Mouse (Mus musculus) c-Kit-positive CD71-positive TER-119-negative erythroid progenitor cells, embryonic 14.5 days (primary cell): ENCODE data around the gene Porcn.
A peak's percentile ranks its signal among the peaks of the same experiment; 100 is the strongest.

Source experiments
- DNase-seq: peaks from one replicate; pipeline ENCODE4 v3.0.0-alpha.2; 2013; ENCODE audit warnings: low read depth

Porcn gene

DNA sequence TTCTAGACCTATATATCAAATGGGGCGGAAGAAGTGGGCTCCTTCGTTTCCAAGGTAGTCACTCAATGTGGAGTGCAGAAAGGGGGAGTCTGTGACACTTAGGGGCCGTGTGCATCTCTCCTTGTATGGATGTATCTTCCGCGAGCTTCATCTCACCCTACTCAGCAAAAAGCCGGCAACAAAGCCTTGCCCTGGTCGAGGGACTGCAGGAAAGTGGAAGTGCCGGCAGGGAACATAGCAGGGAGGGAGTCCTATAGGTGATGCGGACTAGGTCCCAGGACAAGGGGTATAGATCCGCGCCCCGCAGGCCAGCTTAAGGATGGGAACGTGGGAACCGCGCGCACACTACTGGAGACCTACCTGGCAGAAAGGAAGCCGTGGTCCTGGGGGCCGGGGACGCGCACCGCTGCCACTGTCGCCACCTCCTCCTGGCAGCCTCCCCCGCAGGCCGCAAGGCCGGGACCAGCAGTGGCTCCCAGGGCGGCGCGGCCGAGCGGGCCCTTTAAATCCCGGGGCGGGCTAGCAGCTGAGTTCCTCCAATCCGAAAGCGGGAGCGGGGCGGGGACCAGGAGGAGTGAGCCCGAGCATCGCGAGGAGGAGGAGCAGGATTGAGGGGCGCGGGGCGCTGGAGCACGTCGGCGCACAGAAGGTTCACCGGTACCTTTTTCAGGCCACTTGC lies at the start of gene Porcn:
Gene Porcn, minus strand, starts transcription at position 511 of the 679 bp plus-strand sequence.
- DNase-seq: peak; percentile 57

DNA sequence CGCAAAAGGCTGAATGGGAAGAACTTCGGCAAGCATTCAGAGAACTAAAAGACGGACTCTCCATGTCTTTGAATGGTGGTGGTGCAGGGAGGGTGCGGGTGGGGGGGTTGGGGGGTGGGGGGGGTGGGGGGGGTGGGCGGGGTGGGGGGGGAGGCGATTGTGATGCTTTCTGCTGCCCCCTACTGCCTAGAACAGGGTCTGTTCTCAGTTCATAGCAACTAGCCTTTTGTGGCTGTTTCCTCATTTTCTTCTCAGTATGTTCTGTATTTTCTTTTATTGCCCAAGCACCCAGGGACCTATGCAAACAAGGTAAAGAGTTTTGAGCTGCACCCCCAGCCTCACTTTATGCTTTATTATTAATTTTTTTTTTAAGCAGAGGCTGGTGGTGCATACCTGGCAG lies 49.5 kb upstream of the Porcn start:
- no peak for DNase-seq

DNA sequence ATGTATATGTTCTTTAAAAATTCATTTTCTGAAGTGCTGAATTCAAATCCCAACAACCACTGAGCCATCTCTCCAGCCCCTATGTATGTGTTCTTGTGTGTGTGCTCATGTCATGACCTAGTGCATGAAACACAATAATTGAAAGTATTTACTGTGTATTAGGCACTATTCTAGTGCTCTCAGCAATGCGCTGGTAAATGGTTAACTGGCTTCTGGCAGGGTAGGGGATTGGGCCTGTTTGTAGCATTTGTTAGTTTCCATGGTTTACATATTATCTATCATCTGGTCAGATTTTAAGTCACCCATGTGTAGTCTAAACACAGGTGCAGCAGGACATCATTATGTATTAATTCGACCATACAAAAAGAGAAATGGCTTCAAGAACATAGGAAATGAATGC lies 47.4 kb upstream of the Porcn start:
- DNase-seq: no peak

DNA sequence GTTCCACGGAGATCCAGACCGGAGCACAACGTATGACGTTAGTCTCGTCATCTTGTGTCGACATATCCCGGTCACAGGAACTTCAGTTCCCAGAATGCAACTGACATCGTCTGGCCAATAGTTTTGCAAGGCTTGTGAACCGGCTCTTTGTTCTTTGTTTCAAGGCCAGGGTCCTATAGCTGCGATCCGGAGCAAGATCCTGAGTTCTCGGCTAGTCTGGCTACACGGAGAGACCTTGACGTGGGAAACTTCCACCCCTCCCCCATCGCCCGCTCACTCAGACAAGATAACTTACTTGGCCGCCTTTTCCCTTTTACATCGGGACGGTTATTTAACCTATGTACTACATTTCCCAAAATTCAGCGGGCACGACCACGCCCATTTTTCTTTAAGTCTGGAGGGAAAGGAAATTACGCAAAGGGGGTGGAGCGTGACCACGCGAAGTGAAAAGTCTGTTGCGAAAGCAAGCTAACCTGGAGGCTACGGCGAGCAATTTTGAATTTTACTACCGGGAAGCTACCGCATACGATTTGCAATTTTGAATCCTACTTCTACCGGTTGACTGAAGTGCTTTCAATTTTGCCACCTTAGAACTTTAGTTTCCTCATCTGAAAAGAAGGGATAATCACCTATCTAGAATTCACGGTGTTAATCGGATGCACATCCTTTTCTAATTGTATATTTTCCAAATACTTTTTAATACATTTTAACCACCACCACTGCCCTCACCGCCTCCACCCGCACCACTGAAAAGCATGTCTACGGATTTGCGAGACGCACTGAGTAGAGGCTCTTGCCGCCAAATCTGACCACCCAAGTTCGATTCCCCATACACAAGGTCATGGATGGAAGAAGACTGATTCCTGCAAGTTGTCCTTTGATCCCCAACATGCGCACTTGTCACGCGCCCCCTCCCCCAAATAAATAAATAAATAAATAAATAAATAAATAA lies 46.3 kb upstream of the Porcn start, which contains the start of gene Ftsj1:
Gene Ftsj1, minus strand, starts transcription at position 73 of the 952 bp plus-strand sequence.
- peak; percentile 87 for DNase-seq

DNA sequence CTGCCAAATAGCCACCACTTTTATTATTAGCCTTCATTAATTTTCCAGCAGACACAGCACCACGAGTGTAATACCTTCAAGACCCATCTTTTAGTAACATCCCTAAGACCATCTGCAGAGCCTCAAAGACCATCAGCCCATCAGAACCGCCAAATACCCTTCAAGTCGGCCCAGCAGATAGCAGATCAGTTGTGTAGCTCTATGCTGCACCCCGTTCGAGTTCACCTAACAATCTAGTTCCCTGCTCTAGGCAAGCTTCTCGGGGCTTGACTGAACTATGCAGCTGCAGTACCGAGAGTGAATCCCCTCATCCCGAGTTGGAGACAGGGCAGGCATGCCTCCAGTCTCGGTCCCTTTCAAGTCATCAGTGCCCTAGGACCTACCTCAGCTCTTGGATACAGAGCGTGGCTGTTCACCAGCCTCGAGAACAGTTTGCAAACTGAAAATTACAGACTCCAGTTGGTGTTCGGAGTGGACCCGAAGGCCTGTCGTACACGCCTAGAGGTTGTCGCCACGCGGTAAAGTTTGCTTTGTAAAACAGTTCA lies 45.5 kb upstream of the Porcn start:
- no peak for DNase-seq

DNA sequence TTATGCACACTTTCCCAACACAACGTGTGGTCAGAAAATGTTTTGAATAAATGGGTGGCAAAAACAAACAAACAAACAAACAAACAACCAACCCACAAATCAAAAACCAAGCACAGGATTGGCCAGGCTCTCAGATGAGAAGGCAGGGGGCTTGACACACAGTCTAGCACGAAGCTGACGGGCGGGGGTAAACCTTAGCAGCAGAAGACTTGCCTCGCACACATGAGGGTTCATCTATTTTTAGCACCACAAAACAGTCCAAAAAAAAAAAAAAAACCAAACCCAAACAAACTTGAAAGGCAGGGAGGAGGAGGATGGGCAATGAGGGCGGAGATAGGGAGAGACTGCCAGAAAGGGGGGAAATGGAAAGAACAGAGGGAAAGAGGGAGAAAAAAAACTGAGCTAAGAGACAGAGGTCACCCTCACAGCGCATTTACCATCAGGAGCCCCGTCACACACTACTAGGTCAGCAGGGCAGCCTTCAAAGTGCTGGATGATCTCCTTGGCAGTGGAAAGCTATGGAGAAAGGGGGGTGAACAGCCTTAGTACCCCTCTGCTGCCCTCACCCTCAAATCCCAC lies 42.3 kb upstream of the Porcn start:
- no peak for DNase-seq

DNA sequence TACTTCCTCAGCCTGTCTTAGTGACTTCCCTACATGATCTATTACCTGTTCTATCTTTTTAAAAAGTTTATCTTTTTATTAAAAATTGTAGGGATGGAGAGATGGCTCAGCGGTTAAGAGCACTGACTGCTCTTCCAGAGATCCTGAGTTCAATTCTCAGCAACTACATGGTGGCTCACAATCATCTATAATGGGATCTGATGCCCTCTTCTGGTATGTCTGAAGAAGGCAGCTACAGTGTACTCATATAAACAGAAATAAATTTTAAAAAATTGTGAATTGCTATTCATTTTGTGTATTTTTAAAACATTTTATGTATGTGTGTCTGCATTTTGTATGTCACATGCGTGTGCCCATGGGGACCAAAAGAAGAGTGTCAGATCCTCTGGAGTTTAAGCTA lies 41.4 kb upstream of the Porcn start:
- DNase-seq: no peak

DNA sequence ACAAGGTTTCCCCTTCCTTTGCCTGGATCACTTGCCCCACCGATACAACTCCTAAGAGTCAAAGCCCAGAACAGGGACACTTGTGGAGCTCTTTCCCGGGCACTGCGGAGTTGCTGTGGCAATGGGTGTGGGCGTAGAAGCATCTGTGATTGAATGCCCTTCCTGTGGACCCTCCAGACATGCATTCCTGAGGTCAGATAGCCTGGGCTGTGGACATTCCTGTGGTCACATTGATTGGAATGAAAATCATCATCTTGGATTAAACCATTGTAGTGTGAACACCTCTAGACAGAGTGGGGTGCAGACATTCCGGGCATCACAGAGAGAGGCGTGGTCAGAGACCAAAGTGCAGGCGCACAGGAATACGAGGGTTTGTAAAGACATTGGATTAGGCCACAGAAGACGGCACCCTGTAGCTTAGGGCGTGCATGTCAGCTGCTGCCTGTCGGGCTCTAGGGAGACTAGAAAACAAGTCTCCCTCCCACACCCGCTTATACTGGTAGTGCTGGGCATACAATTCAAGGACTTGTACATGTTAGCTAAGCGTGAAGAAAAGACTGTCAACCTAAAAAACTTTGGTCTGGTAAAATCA lies 32.6 kb upstream of the Porcn start:
- DNase-seq: no peak

DNA sequence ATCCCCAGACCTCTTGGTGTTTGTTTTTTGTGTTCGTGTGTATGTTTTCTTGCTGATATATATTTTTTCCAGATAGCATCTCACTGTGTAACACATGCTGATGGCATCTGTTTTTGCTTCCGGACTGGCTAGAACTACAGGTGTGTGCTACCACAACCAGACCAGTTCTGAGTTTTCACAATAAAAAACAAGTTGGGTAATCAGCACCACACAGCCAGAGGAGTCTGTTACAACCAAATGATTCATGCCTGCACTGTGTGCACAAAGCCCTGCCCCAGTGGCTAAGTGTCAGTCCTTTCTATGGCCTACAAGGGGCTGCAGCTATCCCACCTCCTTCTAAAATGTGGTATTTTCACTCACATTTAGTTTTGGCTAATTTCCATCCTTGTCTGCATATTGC lies 30.4 kb upstream of the Porcn start:
- DNase-seq: no peak

DNA sequence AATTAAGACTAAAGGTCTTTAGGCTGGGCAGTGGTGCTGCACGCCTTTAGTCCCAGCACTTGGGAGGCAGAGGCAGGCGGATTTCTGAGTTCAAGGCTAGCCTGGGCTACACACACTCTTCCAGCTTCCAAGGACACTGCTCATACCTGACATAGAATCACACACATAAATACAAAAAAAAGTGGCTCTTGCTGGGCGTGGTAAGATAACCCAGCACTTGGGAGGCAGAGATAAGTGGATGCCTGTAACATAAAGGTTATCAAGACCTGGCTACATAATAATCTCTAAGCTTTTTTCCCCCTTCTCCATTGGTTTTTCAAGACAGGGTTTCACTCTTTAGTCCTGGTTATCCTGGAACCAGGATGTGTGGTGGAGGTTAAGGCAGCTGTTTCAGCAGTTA lies 27.3 kb upstream of the Porcn start:
- no peak for DNase-seq

DNA sequence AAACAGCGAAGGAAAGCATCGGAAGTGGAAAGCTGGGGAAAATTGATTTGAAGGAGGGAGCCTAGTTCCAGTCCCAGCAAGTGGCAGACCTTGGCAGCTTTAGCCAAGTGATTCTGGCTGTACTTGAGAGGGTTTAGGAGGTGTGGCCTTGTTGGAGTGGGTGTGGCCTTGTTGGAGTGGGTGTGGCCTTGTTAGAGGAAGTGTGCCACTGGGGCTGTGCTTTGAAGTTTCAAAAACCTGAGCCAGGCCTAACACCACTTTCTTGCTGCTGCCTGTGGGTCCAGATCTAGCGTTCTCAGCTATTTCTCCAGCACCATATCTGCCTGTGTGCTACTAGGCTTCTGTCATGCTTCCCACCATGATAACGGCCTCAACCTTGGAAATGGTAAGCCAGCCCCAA lies 23.9 kb upstream of the Porcn start:
- no peak for DNase-seq

DNA sequence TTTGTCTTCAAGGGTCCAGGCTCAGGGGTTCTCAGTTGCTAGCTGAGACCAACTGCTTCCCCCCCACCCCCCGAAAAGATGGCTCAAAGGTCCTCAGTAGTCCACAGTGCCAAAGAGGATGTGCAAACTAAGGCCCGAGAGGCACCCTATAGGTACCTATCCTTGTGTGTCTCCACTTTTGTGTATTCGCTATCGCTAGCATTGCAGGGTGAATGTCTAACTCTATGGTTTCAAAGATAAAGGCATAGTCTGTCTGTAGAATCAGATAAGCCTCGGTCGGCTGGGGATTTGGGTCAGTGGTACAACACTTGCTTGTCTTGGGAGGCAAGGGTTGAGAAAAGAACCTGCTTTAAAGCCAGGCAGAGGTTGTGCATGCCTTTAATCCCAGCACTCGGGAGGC lies 17.1 kb upstream of the Porcn start:
- no peak for DNase-seq

DNA sequence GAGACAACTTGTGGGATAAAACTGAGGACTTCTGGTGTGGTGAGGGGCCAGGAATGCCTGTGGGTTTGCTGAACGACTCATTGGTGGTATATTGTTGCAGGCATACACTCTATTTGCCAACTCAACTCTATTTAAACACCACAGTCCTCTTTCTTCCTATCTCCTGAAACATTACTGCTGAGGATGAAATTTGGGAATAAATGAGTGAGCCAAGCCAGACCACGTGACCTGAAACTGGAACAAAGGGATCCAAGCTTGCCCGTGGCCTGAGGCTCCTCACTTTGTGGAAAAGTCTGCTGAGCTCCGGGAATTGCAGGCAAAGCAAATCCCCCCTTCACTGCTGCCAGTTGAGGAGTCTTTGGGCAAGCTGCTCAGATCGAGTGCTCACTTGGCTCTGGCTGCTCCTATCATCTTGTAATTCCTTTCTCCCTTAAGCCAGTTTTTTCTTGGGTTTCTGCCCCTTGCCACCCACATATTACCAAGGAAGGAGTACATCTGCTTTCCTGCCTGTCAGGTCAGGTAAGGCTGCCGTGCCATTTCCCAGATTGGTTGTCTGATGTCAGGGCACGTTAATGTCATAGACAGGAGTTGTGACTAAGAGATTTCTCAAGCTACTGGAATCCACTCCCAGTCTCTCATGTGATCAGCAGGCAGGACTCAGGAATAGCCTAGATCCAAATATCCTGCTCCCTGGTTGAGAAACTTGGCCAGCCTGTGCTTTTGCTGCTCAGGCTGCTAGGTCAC lies 16.5 kb upstream of the Porcn start:
- DNase-seq: no peak

DNA sequence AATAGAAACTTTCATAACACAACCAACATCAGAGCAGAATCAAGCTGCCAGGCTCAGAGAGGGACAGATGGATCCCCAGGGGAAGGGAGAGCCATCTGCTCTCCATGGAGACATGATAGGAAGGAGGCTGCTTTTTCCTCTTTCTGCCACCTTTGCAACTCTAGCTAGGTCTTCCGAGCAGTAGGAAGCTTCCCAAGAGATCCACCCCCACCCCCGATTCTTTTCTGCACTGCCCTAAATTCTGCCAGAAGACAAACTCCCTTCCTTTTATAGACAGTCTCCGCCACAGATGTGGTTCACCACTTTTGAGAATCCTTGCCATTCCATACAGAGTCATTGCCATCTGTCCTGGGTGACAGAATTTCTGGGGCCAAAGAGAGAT lies 16.0 kb upstream of the Porcn start:
- DNase-seq: no peak

DNA sequence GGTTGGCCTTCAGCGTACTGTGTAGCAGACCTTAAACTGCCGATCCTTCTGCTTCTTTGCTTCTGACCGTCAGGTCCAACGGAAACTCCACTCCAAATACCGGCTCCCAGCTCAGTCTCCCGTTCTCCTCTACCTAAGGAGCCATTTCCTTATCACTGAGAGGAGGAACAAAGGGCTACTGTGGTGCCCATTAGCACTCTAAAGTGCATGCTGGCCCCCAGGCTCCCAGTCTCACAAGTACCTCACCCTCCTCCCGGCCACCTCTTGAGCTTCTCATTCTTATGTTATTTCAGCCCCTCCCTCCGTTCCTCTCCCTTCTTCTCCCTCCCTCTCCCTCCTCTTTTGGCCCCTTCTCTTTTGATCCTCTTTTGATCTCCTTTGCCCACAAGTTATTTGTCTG lies 13.3 kb upstream of the Porcn start:
- no peak for DNase-seq

DNA sequence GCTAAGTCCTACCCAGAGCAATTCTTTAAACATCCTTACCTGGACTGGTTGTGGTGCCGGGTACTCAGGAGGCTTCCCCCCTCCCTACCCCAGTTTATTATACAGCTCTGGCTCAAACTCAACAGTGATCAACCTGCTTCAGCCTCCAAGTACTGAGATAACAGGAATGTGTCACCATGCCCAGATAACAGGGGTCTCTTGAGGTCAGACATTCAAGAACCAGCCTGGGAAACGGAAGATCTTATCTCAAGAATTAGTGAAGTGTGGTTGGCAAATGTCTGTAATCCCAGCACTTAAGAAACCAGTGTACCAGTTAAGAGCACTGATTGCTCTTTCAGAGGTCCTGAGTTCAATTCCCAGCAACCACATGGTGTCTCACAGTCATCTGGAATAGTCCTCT lies 11.8 kb upstream of the Porcn start:
- DNase-seq: no peak

DNA sequence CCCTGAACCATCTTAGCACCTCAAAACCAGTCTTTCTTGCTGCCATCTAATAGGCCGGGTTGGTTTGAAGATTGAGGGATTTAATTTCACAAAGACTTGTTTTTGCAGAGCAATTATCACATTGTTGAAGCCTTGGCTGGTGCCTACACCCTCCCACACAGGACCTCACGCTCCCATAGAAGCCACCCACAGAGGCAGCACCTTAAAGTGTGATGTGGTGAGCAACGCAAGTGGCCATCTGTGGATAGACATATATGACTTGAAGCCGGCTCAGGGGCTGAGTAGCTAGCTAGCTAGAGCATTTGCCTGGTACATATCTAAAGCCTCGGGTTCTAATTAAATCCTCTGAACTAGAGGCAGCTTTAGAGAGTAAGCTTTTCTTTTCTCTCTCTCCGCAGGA lies 11.1 kb upstream of the Porcn start:
- no peak for DNase-seq

DNA sequence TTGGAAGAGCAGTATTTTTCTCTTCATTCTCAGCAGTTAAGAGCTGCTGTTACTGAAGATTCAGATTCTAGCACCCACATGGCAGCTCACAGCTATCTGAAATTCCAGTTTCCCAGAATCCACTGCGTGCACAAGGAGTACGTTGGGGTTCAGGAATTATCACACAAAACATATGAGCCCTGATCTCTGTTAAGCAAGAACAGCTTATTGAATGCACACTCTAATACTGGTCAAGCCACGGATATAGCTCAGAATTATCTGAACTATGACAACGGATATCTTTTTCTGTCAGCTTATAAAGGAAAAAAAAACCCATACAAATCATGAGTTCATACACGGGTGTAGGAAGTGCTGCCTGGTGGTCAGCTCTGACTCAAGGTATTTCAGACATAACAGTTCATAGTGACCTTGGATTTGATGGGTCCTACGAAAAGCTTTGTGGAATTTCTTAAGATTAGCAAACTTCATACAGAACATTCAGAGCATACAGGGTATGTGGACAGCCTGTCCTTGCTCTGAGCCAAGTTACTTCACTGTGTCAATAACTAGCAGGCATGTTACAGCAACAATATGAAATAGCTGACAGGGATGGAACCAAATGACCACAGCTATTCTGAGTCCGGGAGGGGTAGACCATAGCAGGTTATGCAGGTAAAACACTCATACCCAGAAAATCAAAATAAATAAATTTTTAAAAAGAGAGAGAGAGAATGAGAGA lies 5.3 kb upstream of the Porcn start:
- DNase-seq: no peak

DNA sequence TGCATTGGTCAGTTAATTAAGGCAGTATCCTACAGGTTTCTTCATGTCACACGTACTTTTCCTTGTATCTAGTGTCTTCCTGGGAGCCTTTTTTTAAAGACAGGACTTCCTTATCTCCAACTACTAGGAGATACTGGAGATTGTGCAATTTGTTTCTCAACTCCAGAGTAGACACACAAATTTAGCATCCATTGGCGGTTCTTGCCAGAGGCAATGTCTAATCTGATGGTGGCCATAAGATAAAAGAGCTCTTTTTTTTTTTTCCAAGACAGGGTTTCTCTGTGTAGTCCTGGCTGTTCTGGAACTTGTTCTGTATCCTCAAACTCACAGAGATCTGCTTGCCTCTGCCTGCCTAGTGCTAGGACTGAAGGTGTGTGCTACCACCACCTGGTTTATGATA lies 3.4 kb upstream of the Porcn start:
- DNase-seq: no peak

DNA sequence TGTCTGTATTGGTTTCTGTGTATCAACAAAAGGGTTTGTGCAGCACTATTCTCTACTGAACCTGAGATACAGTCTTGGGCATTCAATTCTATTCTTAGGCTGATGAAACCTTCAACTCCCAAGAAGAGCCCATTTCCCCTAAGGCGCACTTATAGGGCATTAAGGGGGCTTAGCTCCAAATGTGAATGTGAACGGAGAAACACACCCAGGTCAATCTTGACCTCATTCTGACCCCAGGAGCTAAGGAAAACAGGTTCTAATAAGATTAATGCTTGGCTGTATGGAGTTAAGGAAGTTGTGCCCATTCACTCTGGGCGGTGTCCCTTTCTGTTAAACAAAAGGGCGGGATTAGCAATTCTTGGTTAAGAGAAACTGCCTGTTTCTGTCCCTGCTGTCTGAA lies 899 bp upstream of the Porcn start:
- DNase-seq: no peak

DNA sequence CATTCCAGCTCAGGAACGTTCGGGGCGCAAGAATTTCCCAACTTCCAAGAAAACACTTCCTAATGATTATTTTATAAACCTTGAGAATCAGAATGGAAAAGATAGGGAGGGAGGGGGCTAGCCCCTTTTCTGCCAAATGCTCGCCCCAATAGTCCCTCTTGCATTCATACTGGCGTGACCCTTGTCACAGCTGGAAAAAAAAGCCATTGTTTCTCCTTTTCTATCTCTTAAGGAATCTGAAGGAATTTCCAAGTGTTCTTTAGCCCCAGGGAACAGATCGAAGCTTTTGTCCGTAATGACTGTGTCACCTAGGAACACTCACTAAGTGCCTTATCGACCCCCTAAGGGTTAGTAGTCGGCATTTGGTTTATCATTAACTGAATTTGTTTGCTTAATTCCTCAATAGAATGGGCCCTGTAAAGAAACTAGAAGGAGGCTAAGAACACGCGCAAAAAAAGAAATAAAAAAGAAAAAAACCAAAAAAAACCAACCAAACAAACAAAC lies 421 bp upstream of the Porcn start:
- DNase-seq: no peak
